Mouse (Mus musculus) stomach, postnatal 0 days (tissue): Measurements from ENCODE around the gene Plekha8. TPM values are rescaled to one million over a fixed set of nuclear protein-coding genes. Genes with fewer than 3 reads are reported as not detected.

Experiments used
- ATAC-seq: fragments of 200-750 bp; cut with Nextera tagmentation; 2 replicates; pipeline ENCODE4 v1.8.0; 2017; ENCODE audit not compliant: low FRiP score, low TSS enrichment
- DNase-seq: peaks from one replicate; pipeline ENCODE4 v3.0.0-alpha.2; 2016; ENCODE audit warnings: low spot score
- H3K27ac ChIP-seq: fragments of 300-500 bp; sonication (generic); replicated peaks from 2 replicates; pipeline ENCODE4 v1.5.1; 2014; ENCODE audit warnings: mild to moderate bottlenecking, control low read depth
- H3K27me3 ChIP-seq: fragments of 300-500 bp; sonication (generic); 2 replicates; pipeline ENCODE4 v1.6.1; 2014; ENCODE audit warnings: low read length; ENCODE audit not compliant: control insufficient read depth, insufficient read depth
- H3K36me3 ChIP-seq: fragments of 300-500 bp; sonication (generic); 2 replicates; pipeline ENCODE4 v1.6.1; 2014; ENCODE audit warnings: low read length, mixed read lengths; ENCODE audit not compliant: control insufficient read depth, insufficient read depth
- H3K4me1 ChIP-seq: fragments of 300-500 bp; sonication (generic); replicated peaks from 2 replicates; pipeline ENCODE4 v1.6.1; 2014; ENCODE audit warnings: antibody characterized with exemption; ENCODE audit not compliant: control insufficient read depth, insufficient read depth
- H3K4me2 ChIP-seq: fragments of 300-500 bp; sonication (generic); replicated peaks from 2 replicates; pipeline ENCODE4 v1.6.1; 2014; ENCODE audit warnings: low read depth, mild to moderate bottlenecking, control low read depth, moderate library complexity
- H3K4me3 ChIP-seq: fragments of 300-500 bp; sonication (generic); 2 replicates; pipeline ENCODE4 v1.5.1; 2014; ENCODE audit warnings: low read depth, low read length, control low read depth
- H3K9ac ChIP-seq: fragments of 300-500 bp; sonication (generic); 2 replicates; pipeline ENCODE4 v1.6.1; 2014; ENCODE audit warnings: mild to moderate bottlenecking, low read length, control low read depth, mixed read lengths
- H3K9me3 ChIP-seq: fragments of 300-500 bp; sonication (generic); 2 replicates; pipeline ENCODE4 v1.6.1; 2016; ENCODE audit warnings: low read length; ENCODE audit not compliant: control insufficient read depth
- CTCF ChIP-seq: IDR thresholded peaks from 2 replicates; pipeline ENCODE4 v1.5.1; 2016; ENCODE audit warnings: antibody characterized with exemption, low read depth, mild to moderate bottlenecking, moderate library complexity
- EP300 ChIP-seq: optimal IDR thresholded peaks from 2 replicates; pipeline ENCODE3; 2016; ENCODE audit warnings: antibody characterized with exemption
- WGBS: fragments of 180-500 bp; shearing (Covaris S2); extraction: QIAGEN DNeasy Blood & Tissue Kit; methylation state at CpG from one replicate; pipeline ENCODE4 v1.1.7; 2014; 5-methylcytosine and 5-hydroxymethylcytosine counted together
- polyA plus RNA-seq: library from polyadenylated mRNA; unstranded; fragments of >200 nt; fragmentation: Nextera tagmentation; extraction: Ambion mirVana; gene quantifications from 2 replicates; pipeline ENCODE4 v1.2.1, GENCODE M21; 2015

The Plekha8 gene
- 5.3 and 5.4 TPM in 2 replicates for polyA plus RNA-seq

DNA sequence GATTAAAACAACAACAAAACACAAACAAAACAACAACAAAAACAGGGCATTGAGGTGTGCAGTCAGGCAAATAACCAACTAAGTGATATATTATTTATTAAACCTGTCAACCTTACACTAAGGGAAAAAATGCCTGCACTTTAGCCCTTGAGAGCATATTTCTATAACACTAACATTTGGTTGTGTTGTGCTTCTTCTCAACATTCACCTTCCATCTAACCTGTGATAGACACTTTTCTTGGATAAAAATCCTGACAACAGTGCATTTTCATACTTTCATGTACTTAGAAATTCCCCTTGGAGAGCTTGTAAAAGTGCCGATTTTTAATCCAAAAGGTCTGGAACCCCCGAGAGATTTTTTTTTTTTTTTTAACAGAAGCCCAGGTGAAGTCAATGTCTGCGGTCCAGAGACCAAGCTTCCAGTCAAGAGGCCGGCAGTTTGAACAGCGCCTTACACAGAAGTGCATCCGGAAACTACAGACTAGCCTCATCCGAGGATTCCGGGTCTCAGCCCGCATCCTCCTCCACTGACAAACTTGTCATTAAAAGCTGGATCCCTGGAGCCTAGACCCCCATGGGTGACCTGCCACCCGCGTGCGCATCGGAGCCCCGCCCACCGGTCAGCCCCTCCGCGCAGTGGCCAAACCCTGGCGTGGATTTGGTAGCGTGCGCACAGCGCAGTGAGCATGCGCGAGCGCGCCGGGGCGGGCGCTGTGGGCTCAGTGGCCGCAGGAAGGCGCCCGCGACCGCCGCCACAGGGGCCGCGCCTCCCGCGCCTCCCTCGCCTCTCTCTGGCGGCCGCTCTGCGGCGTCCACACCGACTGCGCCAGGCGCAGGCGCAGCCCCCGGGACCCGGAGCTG lies at the start of gene Plekha8:
TSS of gene Plekha8 (plus strand) at position 643 of the 861 bp plus-strand sequence.
- Histone ChIP-seq H3K9ac (peak within 1 kb of the TSS; percentile 79), H3K27me3 (no peaks in the 10 kb centered on the region), H3K4me3 (peak within 1 kb of the TSS; percentile 92), H3K36me3 (no peaks in the 10 kb centered on the region), H3K9me3 (no peaks in the 10 kb centered on the region), H3K27ac (peak within 1 kb of the TSS; percentile 78), H3K4me1 (no peaks in the 10 kb centered on the region), H3K4me2 (peak within 1 kb of the TSS; percentile 75)
- ATAC-seq, result peak; percentile 95
- peak; percentile 93 for DNase-seq
- TF ChIP-seq EP300 (no peak), CTCF (peak; percentile 41)
- under 1% methylated on average over 47 of the region's 49 CpGs for WGBS

DNA sequence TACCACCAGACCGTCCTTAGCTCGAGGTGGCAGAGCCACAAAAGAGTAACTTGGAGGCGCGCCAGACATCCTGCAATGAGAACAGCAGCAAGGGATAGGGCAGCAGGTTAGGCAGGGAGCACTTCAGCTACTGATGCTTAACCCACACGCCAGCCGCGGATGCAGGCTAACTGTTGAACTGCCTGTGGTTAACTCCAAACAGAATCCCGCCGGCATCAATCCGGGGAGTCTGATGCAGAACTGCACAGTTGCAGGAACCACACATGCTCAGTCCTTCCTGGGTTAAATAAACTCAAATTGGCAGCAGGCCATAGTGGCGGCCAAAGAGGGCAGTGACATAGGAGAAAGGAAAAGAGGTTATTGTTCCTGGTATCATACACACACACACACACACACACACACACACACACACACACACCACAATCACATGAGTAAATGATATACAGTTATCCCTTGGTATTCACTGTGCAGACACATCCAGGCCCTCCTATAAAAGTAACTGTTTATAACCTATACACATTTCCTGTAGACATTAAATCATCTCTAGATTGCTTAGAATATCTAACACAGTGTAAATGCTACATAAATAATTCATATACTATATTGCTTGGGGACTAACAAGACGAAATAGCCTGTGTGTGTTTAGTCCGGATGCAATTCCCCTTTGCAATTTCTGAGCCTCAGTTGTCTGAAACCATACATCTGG lies 46.4 kb upstream of the Plekha8 start:
- no peak for DNase-seq
- ATAC-seq, result no peak
- no peaks in the 10 kb centered on the region for H3K27me3 ChIP-seq

DNA sequence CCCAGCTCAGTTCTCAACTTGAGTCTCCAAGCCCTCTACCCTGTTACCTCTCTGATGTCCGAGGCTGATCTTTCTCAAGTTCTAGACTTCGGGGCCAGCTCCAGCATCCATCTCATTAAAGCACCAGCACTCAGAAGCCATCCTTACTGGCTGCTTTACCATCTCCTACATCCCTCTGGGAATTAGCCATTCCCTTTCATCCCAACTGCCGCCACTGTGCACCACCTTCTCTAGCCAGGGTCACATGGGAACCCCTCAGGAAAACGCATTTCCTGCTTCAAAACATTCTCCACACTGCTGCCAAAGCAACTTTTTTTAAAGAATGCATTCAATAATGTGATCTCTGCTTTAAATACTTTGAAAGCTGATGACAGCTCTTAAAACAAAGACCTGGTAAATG lies 45.6 kb upstream of the Plekha8 start:
- ATAC-seq, result no peak
- WGBS, result 64% methylated on average over 4 of the region's 4 CpGs
- H3K4me3 ChIP-seq, result no peak overlapping the region
- no peak overlapping the region for H3K9ac ChIP-seq
- no peak overlapping the region for H3K4me2 ChIP-seq
- H3K27me3 ChIP-seq, result no peaks in the 10 kb centered on the region
- no peak overlapping the region for H3K27ac ChIP-seq
- no peak for TF ChIP-seq CTCF
- TF ChIP-seq EP300, result no peak
- no peak for DNase-seq
- no peaks in the 10 kb centered on the region for H3K36me3 ChIP-seq
- no peaks in the 10 kb centered on the region for H3K4me1 ChIP-seq
- H3K9me3 ChIP-seq, result no peaks in the 10 kb centered on the region

More for the DNA sequence above, 46.4 kb upstream of the Plekha8 start:
- Histone ChIP-seq H3K4me1 (no peaks in the 10 kb centered on the region), H3K4me2 (no peak overlapping the region), H3K36me3 (no peaks in the 10 kb centered on the region), H3K4me3 (no peak overlapping the region), H3K27ac (no peak overlapping the region), H3K9me3 (no peaks in the 10 kb centered on the region), H3K9ac (no peak overlapping the region)
- TF ChIP-seq EP300, result no peak
- TF ChIP-seq CTCF, result no peak
- WGBS, result 51% methylated on average over 13 of the region's 13 CpGs

DNA sequence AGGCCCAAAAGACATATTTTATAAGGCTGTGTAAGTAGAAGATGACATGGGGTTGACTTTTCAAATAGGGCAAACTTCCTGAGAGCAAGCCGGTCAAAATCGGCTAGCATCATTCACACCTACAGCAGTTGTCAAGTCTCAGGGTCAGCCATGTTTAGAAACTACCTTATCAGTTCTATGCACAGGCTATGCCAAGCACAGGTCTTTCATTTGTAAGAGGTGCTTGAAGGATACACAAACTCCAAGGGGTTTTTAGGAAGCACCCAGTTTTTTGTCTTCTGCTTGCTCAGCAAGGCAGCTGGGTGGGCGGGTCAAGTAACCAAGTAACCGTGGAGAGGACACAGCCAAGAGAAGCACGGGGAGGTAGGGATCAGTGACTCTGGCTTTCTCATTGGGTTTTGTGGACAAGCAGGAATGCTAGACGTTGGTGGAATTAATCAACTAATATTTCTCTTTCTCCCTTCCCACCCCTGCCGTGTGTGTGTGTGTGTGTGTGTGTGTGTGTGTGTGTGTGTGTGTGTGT lies 44.0 kb upstream of the Plekha8 start:
- Histone ChIP-seq H3K27me3 (no peaks in the 10 kb centered on the region), H3K9ac (no peak overlapping the region), H3K4me2 (no peak overlapping the region), H3K9me3 (no peaks in the 10 kb centered on the region), H3K4me1 (no peaks in the 10 kb centered on the region), H3K4me3 (no peak overlapping the region), H3K27ac (no peak overlapping the region), H3K36me3 (no peaks in the 10 kb centered on the region)
- no peak for TF ChIP-seq EP300
- TF ChIP-seq CTCF, result no peak
- ATAC-seq (no peak), DNase-seq (no peak)
- WGBS, result 37% methylated on average over 7 of the region's 7 CpGs

DNA sequence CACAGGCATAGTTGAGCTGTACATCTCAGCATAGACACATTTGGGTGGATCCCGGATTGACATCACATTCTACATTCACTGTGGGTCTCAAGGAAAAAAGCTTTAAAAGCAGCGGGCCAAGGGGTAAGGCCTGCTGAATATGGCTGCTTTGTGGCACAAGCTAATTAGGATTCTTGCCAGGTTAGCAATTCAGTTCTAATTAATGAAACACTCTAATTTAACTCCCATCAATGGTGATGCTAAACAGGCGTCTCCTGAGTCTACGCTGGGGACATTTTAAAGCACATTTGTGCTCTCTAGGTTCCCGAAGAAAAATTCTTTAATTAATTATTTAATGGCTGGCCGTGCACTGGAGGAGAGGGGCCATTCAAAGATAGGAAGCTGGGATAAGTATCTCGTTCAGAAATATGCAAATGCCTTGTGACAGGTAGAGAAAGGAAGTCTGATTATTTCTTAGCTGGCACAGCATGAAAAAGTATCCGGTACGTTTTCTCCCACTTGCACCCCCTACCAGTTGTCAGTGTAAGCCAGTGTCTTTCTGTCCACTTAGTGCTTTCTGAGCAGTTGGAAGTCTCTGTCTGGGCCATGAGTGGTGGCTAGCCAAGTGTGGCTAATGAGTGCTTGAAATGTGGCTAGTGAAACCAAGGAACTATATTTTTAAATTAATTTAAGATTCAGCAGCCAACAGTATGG lies 42.0 kb upstream of the Plekha8 start:
- 87% methylated on average over 9 of the region's 9 CpGs for WGBS
- no peaks in the 10 kb centered on the region for H3K9me3 ChIP-seq
- H3K9ac ChIP-seq, result no peak overlapping the region

More for the DNA sequence above, 42.0 kb upstream of the Plekha8 start:
- Histone ChIP-seq H3K27ac (no peak overlapping the region), H3K27me3 (no peaks in the 10 kb centered on the region), H3K4me2 (no peak overlapping the region), H3K36me3 (no peaks in the 10 kb centered on the region), H3K4me3 (no peak overlapping the region), H3K4me1 (no peaks in the 10 kb centered on the region)
- DNase-seq (no peak), ATAC-seq (no peak)
- TF ChIP-seq EP300 (no peak), CTCF (no peak)
